Mouse (Mus musculus) liver, adult 2 months (tissue): ENCODE measurements at regions not wholly inside any gene's neighbourhood (a gene's known extent, or its start where the extent isn't known, plus 50 kb on each side); places are given as distances from the start of the nearest gene placed in this dataset.

Experiments
- DNase-seq: peaks from one replicate; pipeline ENCODE4 v3.0.0-alpha.2; 2011; ENCODE audit warnings: low read depth, low spot score; ENCODE audit errors: extremely low read depth
- H3K27ac ChIP-seq: fragments of 200-500 bp; replicated peaks from 2 replicates; pipeline ENCODE4 v1.5.1; 2012; ENCODE audit warnings: low read depth, mild to moderate bottlenecking, control low read depth, inconsistent platforms, low read length; ENCODE audit not compliant: insufficient read depth
- H3K27me3 ChIP-seq: fragments of 200-500 bp; 2 replicates; pipeline ENCODE4 v1.6.1; 2012; ENCODE audit warnings: mild to moderate bottlenecking, moderate library complexity, low read length, inconsistent platforms; ENCODE audit not compliant: control insufficient read depth, insufficient read depth
- H3K36me3 ChIP-seq: fragments of 200-500 bp; 2 replicates; pipeline ENCODE4 v1.6.1; 2012; ENCODE audit warnings: low read length, inconsistent platforms; ENCODE audit not compliant: control insufficient read depth, insufficient read depth
- H3K4me1 ChIP-seq: fragments of 200-500 bp; 2 replicates; pipeline ENCODE4 v1.6.1; 2011; ENCODE audit warnings: low read length; ENCODE audit not compliant: control insufficient read depth, insufficient read depth
- H3K4me3 ChIP-seq: fragments of 200-500 bp; 2 replicates; pipeline ENCODE4 v1.5.1; 2011; ENCODE audit warnings: low read depth, mild to moderate bottlenecking, control low read depth, low read length, moderate library complexity; ENCODE audit not compliant: insufficient read depth
- H3K79me2 ChIP-seq: fragments of 200-500 bp; 2 replicates; pipeline ENCODE4 v1.6.1; 2012; ENCODE audit warnings: inconsistent platforms, mild to moderate bottlenecking, low read length, moderate library complexity; ENCODE audit not compliant: control insufficient read depth, insufficient read depth
- H3K9ac ChIP-seq: fragments of 200-500 bp; 2 replicates; pipeline ENCODE4 v1.6.1; 2012; ENCODE audit warnings: low read depth, mild to moderate bottlenecking, control low read depth, inconsistent platforms, low read length
- CTCF ChIP-seq: fragments of 200-500 bp; IDR thresholded peaks from 2 replicates; pipeline ENCODE4 v1.5.1; 2011; ENCODE audit warnings: low read depth, low read length, control low read depth
- POLR2A ChIP-seq: fragments of 200-500 bp; IDR thresholded peaks from 2 replicates; pipeline ENCODE4 v1.6.1; 2011; ENCODE audit warnings: low read length, control low read depth; ENCODE audit not compliant: insufficient read depth; ENCODE audit errors: extremely low read depth
- WGBS: fragments of 180-500 bp; shearing (Covaris S2); methylation state at CpG from one replicate; pipeline ENCODE4 v1.1.7; 2018; 5-methylcytosine and 5-hydroxymethylcytosine counted together

GRCm38 (mm10) chr9:41285266-41286144, 124.0 kb upstream of the Ubash3b start:
- H3K27me3 ChIP-seq, result peaks cover 7% of the 10 kb centered on the region; the same call in 1 of the 2 replicates
- WGBS, result 69% methylated on average over 8 of the region's 8 CpGs
- TF ChIP-seq POLR2A (no peak), CTCF (no peak)
- no peak for DNase-seq
- no peak overlapping the region for H3K9ac ChIP-seq
- no peaks in the 10 kb centered on the region for H3K79me2 ChIP-seq
- H3K4me1 ChIP-seq, result no peaks in the 10 kb centered on the region
- no peaks in the 10 kb centered on the region for H3K36me3 ChIP-seq
- no peak overlapping the region for H3K27ac ChIP-seq
- no peak overlapping the region for H3K4me3 ChIP-seq

GRCm38 (mm10) chr9:41277726-41278125, 116.2 kb upstream of the Ubash3b start:
- TF ChIP-seq CTCF, result no peak
- TF ChIP-seq POLR2A, result no peak
- no peaks in the 10 kb centered on the region for H3K79me2 ChIP-seq
- DNase-seq, result no peak
- H3K4me3 ChIP-seq, result no peak overlapping the region
- H3K9ac ChIP-seq, result no peak overlapping the region
- H3K27me3 ChIP-seq, result peaks cover 11% of the 10 kb centered on the region; the same call in 1 of the 2 replicates
- WGBS, result 97% methylated on average over 2 of the region's 2 CpGs
- H3K4me1 ChIP-seq, result no peaks in the 10 kb centered on the region
- no peaks in the 10 kb centered on the region for H3K36me3 ChIP-seq
- no peak overlapping the region for H3K27ac ChIP-seq

GRCm38 (mm10) chr9:41273839-41274271, 112.4 kb upstream of the Ubash3b start:
- Histone ChIP-seq H3K27me3 (peaks cover 11% of the 10 kb centered on the region; the same call in 1 of the 2 replicates), H3K79me2 (no peaks in the 10 kb centered on the region), H3K36me3 (no peaks in the 10 kb centered on the region), H3K4me3 (no peak overlapping the region), H3K4me1 (no peaks in the 10 kb centered on the region), H3K27ac (no peak overlapping the region), H3K9ac (no peak overlapping the region)
- no peak for DNase-seq
- TF ChIP-seq POLR2A, result no peak
- no peak for TF ChIP-seq CTCF
- WGBS, result 20% methylated on average over 13 of the region's 13 CpGs

GRCm38 (mm10) chr9:41273171-41273781, 111.8 kb upstream of the Ubash3b start:
- Histone ChIP-seq H3K36me3 (no peaks in the 10 kb centered on the region), H3K4me1 (no peaks in the 10 kb centered on the region), H3K27me3 (peaks cover 11% of the 10 kb centered on the region; the same call in 1 of the 2 replicates), H3K27ac (no peak overlapping the region), H3K79me2 (no peaks in the 10 kb centered on the region), H3K9ac (no peak overlapping the region), H3K4me3 (peak overlapping the region; percentile 37; the same call in 1 of the 2 replicates)
- DNase-seq, result no peak
- TF ChIP-seq CTCF, result no peak
- no peak for TF ChIP-seq POLR2A
- 3% methylated on average over 18 of the region's 18 CpGs for WGBS

- Histone ChIP-seq H3K79me2 (no peaks in the 10 kb centered on the region), H3K4me3 (no peak overlapping the region), H3K9ac (no peak overlapping the region), H3K36me3 (no peaks in the 10 kb centered on the region), H3K4me1 (no peaks in the 10 kb centered on the region), H3K27me3 (peaks cover 11% of the 10 kb centered on the region; the same call in 1 of the 2 replicates), H3K27ac (no peak overlapping the region)
- 45% methylated on average over 6 of the region's 6 CpGs for WGBS
- TF ChIP-seq CTCF, result no peak
- no peak for TF ChIP-seq POLR2A
- DNase-seq, result no peak
Observed at GRCm38 (mm10) chr9:41272596-41272995, 111.1 kb upstream of the Ubash3b start.
